In the genomic region with DNA sequence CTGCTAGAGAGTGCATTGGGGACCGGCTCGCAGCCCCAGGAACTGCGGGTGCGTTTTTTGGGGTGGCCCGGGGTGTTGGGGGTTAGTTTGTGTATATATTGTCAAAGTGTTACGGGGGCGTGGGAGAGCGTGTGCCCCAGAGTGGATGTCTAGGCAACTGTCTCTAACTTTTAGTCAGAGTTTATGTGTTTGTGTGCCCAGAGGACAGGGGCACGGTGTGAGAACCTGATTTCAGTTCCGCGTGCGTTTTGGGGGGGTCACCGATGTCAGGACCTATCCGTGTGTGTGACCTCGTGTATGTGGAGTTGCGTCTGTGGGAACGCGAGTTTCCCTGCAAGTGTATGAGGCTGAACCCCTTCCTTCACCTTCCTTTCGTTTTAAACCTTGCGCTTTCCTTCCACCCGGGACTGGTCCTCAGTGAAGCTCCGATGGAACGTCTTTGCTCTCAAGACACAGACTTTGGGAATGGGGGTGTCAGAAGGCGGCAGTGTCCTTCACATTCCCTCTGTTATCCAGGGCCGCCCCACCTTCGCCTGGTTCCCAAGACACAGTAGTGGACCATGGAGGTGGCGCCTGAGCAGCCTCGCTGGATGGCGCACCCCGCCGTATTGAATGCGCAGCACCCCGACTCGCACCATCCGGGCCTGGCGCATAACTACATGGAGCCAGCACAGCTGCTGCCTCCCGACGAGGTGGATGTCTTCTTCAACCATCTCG, we compare ENCODE assay signal across 8 mouse cellular contexts. TPM values are rescaled to one million over a fixed set of nuclear protein-coding genes. Genes with fewer than 3 reads are reported as not detected.
DNase-seq lines count a peak whose midpoint lies in the region; ATAC-seq lines count a peak whose summit lies in the region.

No protein-coding gene starts in this region.

- WGBS in heart, embryonic 10.5 days: under 1% methylated on average over 39 of the region's 39 CpGs
- 1% methylated on average over 39 of the region's 39 CpGs for WGBS in hindbrain, embryonic 11.5 days

- no peak for ATAC-seq in hindbrain, embryonic 11.5 days (ENCODE audit: low FRiP score)
- ATAC-seq in cerebellum, adult (ENCODE audit: insufficient number of reproducible peaks, low FRiP score, low TSS enrichment): no peak

- peak overlapping the region; percentile 67 for H3K4me3 ChIP-seq in heart, embryonic 10.5 days
- H3K4me3 ChIP-seq in brown adipose tissue, adult 24 weeks (ENCODE audit: insufficient read depth, low read depth, low read length): peak overlapping the region; percentile 85
- H3K4me3 ChIP-seq in hindbrain, embryonic 11.5 days (ENCODE audit: low read depth, low read length): peak overlapping the region; percentile 41

- peaks cover 5% of the 10 kb centered on the region; the same call in 1 of the 2 replicates for H3K36me3 ChIP-seq in heart, embryonic 10.5 days
- no peaks in the 10 kb centered on the region for H3K36me3 ChIP-seq in hindbrain, embryonic 11.5 days (ENCODE audit: control insufficient read depth, insufficient read depth, low read length)

- peaks cover 97% of the 10 kb centered on the region for H3K27me3 ChIP-seq in heart, embryonic 10.5 days (ENCODE audit: insufficient read depth, poor library complexity, severe bottlenecking)
- peaks cover 90% of the 10 kb centered on the region for H3K27me3 ChIP-seq in hindbrain, embryonic 11.5 days (ENCODE audit: control insufficient read depth, insufficient read depth, low read length)

- no peaks in the 10 kb centered on the region for H3K9me3 ChIP-seq in heart, embryonic 10.5 days
- no peaks in the 10 kb centered on the region for H3K9me3 ChIP-seq in hindbrain, embryonic 11.5 days (ENCODE audit: control insufficient read depth, low read length)

- DNase-seq in heart, embryonic 10.5 days (ENCODE audit: low spot score): no peak
- no peak for DNase-seq in heart, adult 11 months
- DNase-seq in hindbrain, embryonic 11.5 days (ENCODE audit: low spot score): peak; percentile 61
- DNase-seq in lung, postnatal 14 days: peak; percentile 26
- DNase-seq in ovary, adult 18-20 months (ENCODE audit: low spot score): no peak
- no peak for DNase-seq in left cerebral cortex, adult 8-10 months (ENCODE audit: low spot score in 2 of 2)

- peak overlapping the region; percentile 48 for H3K4me2 ChIP-seq in hindbrain, embryonic 11.5 days (replicated peaks; ENCODE audit: low read depth, low read length)

- H3K9ac ChIP-seq in hindbrain, embryonic 11.5 days (ENCODE audit: low read depth, low read length): peak overlapping the region; percentile 40; the same call in 1 of the 2 replicates

- peak overlapping the region; percentile 80 for H3K27ac ChIP-seq in heart, embryonic 10.5 days
- peak overlapping the region; percentile 86 for H3K27ac ChIP-seq in brown adipose tissue, adult 24 weeks (replicated peaks; ENCODE audit: low read depth, low read length)
- no peak overlapping the region for H3K27ac ChIP-seq in hindbrain, embryonic 11.5 days (ENCODE audit: low read depth, low read length)

- peaks cover 63% of the 10 kb centered on the region for H3K4me1 ChIP-seq in heart, embryonic 10.5 days
- peaks cover 2% of the 10 kb centered on the region; the same call in 1 of the 2 replicates for H3K4me1 ChIP-seq in brown adipose tissue, adult 24 weeks (ENCODE audit: control insufficient read depth, insufficient read depth, insufficient read length, low read length)
- peaks cover 22% of the 10 kb centered on the region for H3K4me1 ChIP-seq in hindbrain, embryonic 11.5 days (replicated peaks; ENCODE audit: control insufficient read depth, insufficient read depth, low read length)

RNA-seq across cellular contexts. Expression of a gene that starts 5.5 kb away (rescaled TPM):
- polyA plus RNA-seq in heart, embryonic 10.5 days (2016; fragmentation: Nextera tagmentation; extraction: Ambion mirVana): 24.5 and 24.8 TPM in 2 replicates
- 4.7 and 7.0 TPM in 2 replicates for polyA plus RNA-seq in brown adipose tissue, adult 24 weeks (2012; ENCODE audit: insufficient read depth, insufficient read length, missing spikeins)
- polyA plus RNA-seq in hindbrain, embryonic 11.5 days (2014; fragmentation: Nextera tagmentation; extraction: Ambion mirVana): 18.2 and 26.3 TPM in 2 replicates
- total RNA-seq in left cerebral cortex, adult 8-10 months (2022): 1 to 10 TPM; 4.4 to 6.8 (median 6.2) TPM

RNA-seq across cellular contexts. Expression of a gene that starts 22.9 kb away (rescaled TPM):
- polyA plus RNA-seq in heart, embryonic 10.5 days (2016; fragmentation: Nextera tagmentation; extraction: Ambion mirVana): not detected in 2 replicates
- polyA plus RNA-seq in brown adipose tissue, adult 24 weeks (2012; ENCODE audit: insufficient read depth, insufficient read length, missing spikeins): not detected in 2 replicates
- not detected in 2 replicates for polyA plus RNA-seq in hindbrain, embryonic 11.5 days (2014; fragmentation: Nextera tagmentation; extraction: Ambion mirVana)
- total RNA-seq in left cerebral cortex, adult 8-10 months (2022): not detected

Comparison
In these comparisons a context has a peak if more than half of its experiments do, and no peak if none do; other contexts are left out.
1. DNase-seq: peak in hindbrain, embryonic 11.5 days (single experiment) and lung, postnatal 14 days (single experiment); none in heart, embryonic 10.5 days (single experiment), heart, adult 11 months (single experiment), ovary, adult 18-20 months (single experiment) and left cerebral cortex, adult 8-10 months (0 of 2).
2. Peak in every context shown above with its lines, with median percentiles within 50 percentile points of each other: H3K4me3 ChIP-seq.